Mouse (Mus musculus): Measurements from ENCODE around the gene Eif3g. TPM values are rescaled to one million over a fixed set of nuclear protein-coding genes. Genes with fewer than 3 reads are reported as not detected.

Gene Eif3g
- polyA plus RNA-seq, 2 experiments = 104 to 170 TPM

DNA sequence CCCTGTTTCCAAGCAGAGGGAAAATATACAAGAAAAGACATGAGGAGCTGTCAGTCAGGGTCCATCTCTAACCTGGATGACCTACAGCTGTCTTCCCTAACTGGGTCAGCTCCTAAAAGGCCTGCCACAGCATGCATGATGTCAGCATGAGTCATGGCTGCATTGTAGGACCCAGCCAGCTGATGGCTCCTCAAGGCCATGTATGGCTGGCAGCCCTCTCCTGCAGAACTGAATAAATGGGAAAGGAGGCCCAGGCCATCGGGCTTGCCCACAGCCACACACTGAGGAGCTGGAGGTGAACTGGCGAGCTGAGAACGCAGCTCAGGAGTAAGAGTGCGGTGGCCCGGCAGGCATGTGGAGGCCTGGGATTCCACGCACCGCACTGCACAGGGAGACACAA lies 45.0 kb upstream of the Eif3g start:
- H3K4me1 ChIP-seq (replicated peaks; ENCODE audit: control insufficient read depth in 2 of 2, insufficient read depth in 2 of 2, low read length in 1 of 2) = peaks cover 0 to 13% of the 10 kb centered on the region in 2 experiments; a peak in 1 of 4 replicates
- H3K27me3 ChIP-seq (ENCODE audit: control insufficient read depth, insufficient read depth, low read length) = no peaks in the 10 kb centered on the region
- ATAC-seq (ENCODE audit: insufficient read depth) (no peak), DNase-seq (ENCODE audit: low read depth in 3 of 3, low spot score in 3 of 3) (no peak)
- no peaks in the 10 kb centered on the region for H3K9me3 ChIP-seq (ENCODE audit: control insufficient read depth, low read length)
- peaks cover 46% of the 10 kb centered on the region for H3K36me3 ChIP-seq (replicated peaks; ENCODE audit: control insufficient read depth, insufficient read depth, low read depth)
- H3K4me3 ChIP-seq (ENCODE audit: insufficient read depth in 1 of 2, low read depth in 2 of 2, low read length in 2 of 2) = no peak overlapping the region
- H3K9ac ChIP-seq (replicated peaks) = no peak overlapping the region
- 87% methylated on average over 7 of the region's 7 CpGs for WGBS (ENCODE audit: insufficient replicate concordance)
- no peak for TF ChIP-seq EP300 (IDR thresholded peaks at IDR 0.05; ENCODE audit: low read depth)
- TF ChIP-seq CTCF (IDR thresholded peaks at IDR 0.05; ENCODE audit: low read depth) = no peak
- no peak overlapping the region for H3K4me2 ChIP-seq (ENCODE audit: low read depth)
- H3K27ac ChIP-seq = no peak overlapping the region

- TF ChIP-seq EP300 (IDR thresholded peaks at IDR 0.05; ENCODE audit: low read depth) (no peak), CTCF (IDR thresholded peaks at IDR 0.05; ENCODE audit: low read depth) (no peak)
- no peaks in the 10 kb centered on the region for H3K27me3 ChIP-seq (ENCODE audit: control insufficient read depth, insufficient read depth, low read length)
- H3K4me1 ChIP-seq (replicated peaks; ENCODE audit: control insufficient read depth in 2 of 2, insufficient read depth in 2 of 2, low read length in 1 of 2) = no peaks in the 10 kb centered on the region
- H3K27ac ChIP-seq = no peak overlapping the region
- peaks cover 98% of the 10 kb centered on the region for H3K36me3 ChIP-seq (replicated peaks; ENCODE audit: control insufficient read depth, insufficient read depth, low read depth)
- H3K4me3 ChIP-seq (ENCODE audit: insufficient read depth in 1 of 2, low read depth in 2 of 2, low read length in 2 of 2) = no peak overlapping the region
- 78% methylated on average over 3 of the region's 3 CpGs for WGBS (ENCODE audit: insufficient replicate concordance)
- ATAC-seq (ENCODE audit: insufficient read depth) (no peak), DNase-seq (ENCODE audit: low read depth in 3 of 3, low spot score in 3 of 3) (no peak)
- no peak overlapping the region for H3K4me2 ChIP-seq (ENCODE audit: low read depth)
- no peak overlapping the region for H3K9ac ChIP-seq (replicated peaks)
- no peaks in the 10 kb centered on the region for H3K9me3 ChIP-seq (ENCODE audit: control insufficient read depth, low read length)
These were observed 24.8 kb upstream of the Eif3g start for GRCm38 (mm10) chr9:20923258-20923657.

DNA sequence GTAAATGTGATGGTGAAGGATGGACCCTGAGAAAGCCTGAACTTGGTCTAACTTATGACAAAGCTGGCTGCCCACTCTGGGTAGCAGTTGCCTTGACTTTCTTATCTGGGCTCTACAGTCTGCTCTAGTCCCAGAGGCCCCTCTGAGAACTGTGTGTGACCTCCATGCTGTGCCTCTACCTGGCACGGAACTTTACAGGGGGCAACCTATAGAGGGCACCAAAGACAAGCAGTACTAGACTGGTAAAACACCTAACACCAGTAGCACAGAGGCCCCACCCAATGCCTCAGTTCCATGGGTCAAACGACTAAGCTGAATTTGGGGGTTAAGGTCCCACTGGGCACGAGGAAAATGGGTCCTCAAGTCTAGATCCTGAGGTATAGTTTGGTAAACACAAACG lies 17.7 kb upstream of the Eif3g start:
- H3K4me2 ChIP-seq (ENCODE audit: low read depth) = no peak overlapping the region
- H3K4me3 ChIP-seq (ENCODE audit: insufficient read depth in 1 of 2, low read depth in 2 of 2, low read length in 2 of 2) = no peak overlapping the region
- peak; percentile 28 to 37 (median 33) for DNase-seq (ENCODE audit: low read depth in 3 of 3, low spot score in 3 of 3)
- H3K27ac ChIP-seq = no peak overlapping the region
- no peak overlapping the region for H3K9ac ChIP-seq (replicated peaks)
- no peak for TF ChIP-seq EP300 (IDR thresholded peaks at IDR 0.05; ENCODE audit: low read depth)
- TF ChIP-seq CTCF (IDR thresholded peaks at IDR 0.05; ENCODE audit: low read depth) = peak; percentile 74
- no peaks in the 10 kb centered on the region for H3K9me3 ChIP-seq (ENCODE audit: control insufficient read depth, low read length)
- H3K36me3 ChIP-seq (replicated peaks; ENCODE audit: control insufficient read depth, insufficient read depth, low read depth) = peaks cover 99% of the 10 kb centered on the region
- peak; percentile 69; the same call in 1 of the 2 replicates for ATAC-seq (ENCODE audit: insufficient read depth)
- WGBS (ENCODE audit: insufficient replicate concordance) = 65% methylated on average over 4 of the region's 4 CpGs
- H3K4me1 ChIP-seq (replicated peaks; ENCODE audit: control insufficient read depth in 2 of 2, insufficient read depth in 2 of 2, low read length in 1 of 2) = no peaks in the 10 kb centered on the region
- H3K27me3 ChIP-seq (ENCODE audit: control insufficient read depth, insufficient read depth, low read length) = no peaks in the 10 kb centered on the region

GRCm38 (mm10) chr9:20909948-20910347 lies 11.5 kb upstream of the Eif3g start:
- Histone ChIP-seq H3K4me3 (ENCODE audit: insufficient read depth in 1 of 2, low read depth in 2 of 2, low read length in 2 of 2) (no peak overlapping the region), H3K27ac (no peak overlapping the region), H3K36me3 (replicated peaks; ENCODE audit: control insufficient read depth, insufficient read depth, low read depth) (peaks cover 99% of the 10 kb centered on the region), H3K9me3 (ENCODE audit: control insufficient read depth, low read length) (no peaks in the 10 kb centered on the region), H3K4me1 (replicated peaks; ENCODE audit: control insufficient read depth in 2 of 2, insufficient read depth in 2 of 2, low read length in 1 of 2) (no peaks in the 10 kb centered on the region), H3K4me2 (ENCODE audit: low read depth) (no peak overlapping the region), H3K9ac (replicated peaks) (no peak overlapping the region), H3K27me3 (ENCODE audit: control insufficient read depth, insufficient read depth, low read length) (no peaks in the 10 kb centered on the region)
- DNase-seq (ENCODE audit: low read depth in 3 of 3, low spot score in 3 of 3) (no peak), ATAC-seq (ENCODE audit: insufficient read depth) (no peak)
- no peak for TF ChIP-seq CTCF (IDR thresholded peaks at IDR 0.05; ENCODE audit: low read depth)
- no peak for TF ChIP-seq EP300 (IDR thresholded peaks at IDR 0.05; ENCODE audit: low read depth)
- 89% methylated on average over 9 of the region's 9 CpGs for WGBS (ENCODE audit: insufficient replicate concordance)

- peak in 2 of 3 experiments; percentile 42 to 46 for DNase-seq (ENCODE audit: low read depth in 3 of 3, low spot score in 3 of 3)
- no peak for TF ChIP-seq CTCF (IDR thresholded peaks at IDR 0.05; ENCODE audit: low read depth)
- no peak for TF ChIP-seq EP300 (IDR thresholded peaks at IDR 0.05; ENCODE audit: low read depth)
- 7% methylated on average over 6 of the region's 6 CpGs for WGBS (ENCODE audit: insufficient replicate concordance)
- Histone ChIP-seq H3K27me3 (ENCODE audit: control insufficient read depth, insufficient read depth, low read length) (no peaks in the 10 kb centered on the region), H3K36me3 (replicated peaks; ENCODE audit: control insufficient read depth, insufficient read depth, low read depth) (peaks cover 22% of the 10 kb centered on the region), H3K4me2 (ENCODE audit: low read depth) (peak overlapping the region; percentile 46), H3K4me3 (ENCODE audit: insufficient read depth in 1 of 2, low read depth in 2 of 2, low read length in 2 of 2) (no peak overlapping the region), H3K27ac (peak overlapping the region; percentile 29), H3K9me3 (ENCODE audit: control insufficient read depth, low read length) (no peaks in the 10 kb centered on the region), H3K4me1 (replicated peaks; ENCODE audit: control insufficient read depth in 2 of 2, insufficient read depth in 2 of 2, low read length in 1 of 2) (peaks cover 7 to 19% of the 10 kb centered on the region in 2 experiments), H3K9ac (replicated peaks) (peak overlapping the region; percentile 20; the same call in 1 of the 2 replicates)
- ATAC-seq (ENCODE audit: insufficient read depth) = peak; percentile 63
These were observed 3.7 kb upstream of the Eif3g start for GRCm38 (mm10) chr9:20902174-20902491.
